Mouse (Mus musculus) frontal cortex, postnatal 25 days (tissue): ENCODE measurements around the gene Zbtb6.

Source experiments
- DNase-seq, 2 experiments: peaks; one replicate each; pipeline ENCODE4 v3.0.0; 2022; ENCODE audit warnings: low spot score in 2 of 2

Gene Zbtb6

DNA sequence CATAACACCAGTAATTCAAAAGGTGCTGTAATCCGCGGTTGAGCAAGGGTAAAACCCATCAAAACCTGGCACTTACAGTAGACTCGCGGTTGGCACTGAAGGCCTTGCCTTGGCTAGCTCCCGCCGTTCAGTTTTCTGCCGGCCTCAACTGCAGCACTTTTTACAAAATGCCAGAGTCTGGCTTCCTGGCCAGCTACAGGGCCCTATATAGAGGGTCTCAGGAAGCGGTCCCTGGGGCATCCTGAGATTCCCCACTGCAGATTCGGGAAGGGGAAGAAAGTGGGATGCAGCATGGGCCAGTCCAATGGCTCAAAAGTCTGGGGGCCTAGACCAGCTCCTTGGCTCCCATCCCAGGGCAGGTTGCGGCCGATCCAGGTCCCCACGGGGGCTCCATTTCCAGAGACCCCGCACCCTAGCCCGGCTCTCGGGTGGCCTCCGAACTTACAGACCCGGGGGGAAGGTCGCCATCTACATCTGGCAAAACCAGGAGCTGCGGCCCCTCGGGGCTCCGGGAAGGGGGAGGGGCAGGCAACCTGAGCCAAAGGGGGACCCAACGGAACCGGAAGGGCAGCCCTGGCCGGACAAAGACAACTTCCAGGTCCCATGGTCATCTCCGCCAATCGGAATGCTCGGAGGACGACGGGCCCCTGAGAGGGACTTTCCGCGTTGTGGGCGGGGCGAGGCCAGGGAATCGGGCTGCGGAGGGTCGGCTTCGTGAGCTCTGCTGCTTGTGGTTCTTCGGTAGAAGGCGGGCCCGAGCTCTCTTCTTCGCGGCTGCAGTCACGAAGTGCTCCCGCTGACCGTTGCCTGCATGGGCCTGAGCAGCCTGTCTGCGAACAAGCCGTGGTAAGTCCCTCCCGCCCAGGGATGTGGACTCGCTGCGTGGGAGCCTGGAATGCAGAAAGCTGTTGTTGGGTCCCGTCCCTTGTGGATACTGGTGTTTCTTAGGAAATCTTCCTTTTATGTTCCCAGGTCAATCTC is at the start of gene Zbtb6, which contains the start of the genes Zbtb26 and Rabgap1:
Zbtb6 (minus strand) TSS at position 561 of the 981 bp plus-strand sequence.
Zbtb26 (minus strand) TSS at position 525 of the 981 bp plus-strand sequence.
Rabgap1 (plus strand) TSS at position 669 of the 981 bp plus-strand sequence.
- peak; percentile 93 to 94 for DNase-seq

DNA sequence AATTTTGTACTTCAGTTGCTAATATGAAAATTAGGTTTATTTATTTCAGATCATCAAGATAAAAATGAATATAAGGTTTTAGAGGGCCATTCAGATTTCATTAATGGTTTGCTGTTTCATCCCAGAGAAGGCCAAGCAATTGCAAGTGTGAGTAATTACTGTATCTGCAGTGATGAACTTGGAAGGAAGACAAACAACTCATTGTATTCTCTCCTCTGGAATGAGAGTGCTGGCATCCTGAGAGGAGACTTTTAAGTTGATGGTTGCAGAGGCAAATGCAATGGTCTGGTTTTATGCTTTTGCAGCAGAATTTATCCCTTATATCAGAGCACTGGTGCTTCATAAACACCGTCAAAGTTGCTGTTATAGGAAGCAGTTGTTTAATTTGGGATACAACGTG is 46.0 kb upstream of the Zbtb6 start:
- DNase-seq: no peak

DNA sequence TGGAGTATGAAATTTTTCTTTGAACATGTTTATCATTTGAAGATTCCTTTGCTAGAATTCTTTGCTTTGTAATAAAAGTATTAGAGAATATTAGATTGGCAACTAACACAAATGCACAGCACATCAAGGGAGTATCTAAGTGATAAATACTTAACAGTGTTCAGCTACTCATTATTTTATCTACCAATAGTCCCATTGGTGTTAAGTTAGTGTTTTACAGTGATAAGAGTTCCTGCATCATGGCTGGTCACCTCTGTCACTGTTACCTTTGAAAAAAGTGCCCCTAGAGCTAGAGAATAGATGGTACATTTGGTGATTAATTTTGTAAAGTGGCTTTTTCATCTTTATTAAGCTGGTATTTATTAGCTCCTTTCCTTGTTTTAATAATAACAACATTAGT is 43.4 kb upstream of the Zbtb6 start:
- DNase-seq: no peak

DNA sequence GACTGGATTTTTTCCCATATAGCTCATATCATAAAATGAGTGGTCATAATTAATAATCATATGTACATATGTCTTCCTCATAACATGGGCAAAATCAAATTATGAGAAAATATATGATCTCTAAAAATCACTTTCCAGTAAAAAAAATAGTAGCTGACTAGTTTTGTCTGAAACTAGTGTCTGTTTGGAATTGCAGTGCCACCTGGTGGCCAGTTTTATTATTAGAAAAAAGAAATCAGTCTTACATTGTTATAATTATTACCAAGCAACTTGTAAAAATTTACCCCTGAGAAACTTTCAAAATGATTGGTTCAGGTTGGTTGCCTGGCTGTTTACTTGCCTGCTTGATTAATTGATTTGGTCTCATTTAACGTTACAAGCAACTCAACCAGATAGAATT is 42.4 kb upstream of the Zbtb6 start:
- no peak for DNase-seq

DNA sequence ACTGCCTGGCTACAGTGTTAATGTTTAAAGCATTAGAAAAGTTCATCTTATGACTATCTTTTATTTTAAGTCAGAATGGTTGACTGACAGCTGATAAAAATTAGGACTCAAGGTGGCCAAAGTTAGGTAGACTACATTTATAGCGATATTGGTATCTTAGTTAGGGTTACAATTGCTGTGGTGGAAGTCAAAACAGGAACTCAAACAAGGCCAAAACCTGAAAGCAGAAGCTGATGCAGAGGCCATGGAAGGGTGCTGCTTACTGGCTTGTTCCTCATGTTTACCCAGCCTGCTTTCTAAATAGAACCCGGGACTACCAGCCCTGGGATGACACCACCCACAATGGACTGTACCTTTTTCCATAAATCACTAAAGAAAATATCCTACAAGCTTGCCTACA is 41.2 kb upstream of the Zbtb6 start:
- no peak for DNase-seq

DNA sequence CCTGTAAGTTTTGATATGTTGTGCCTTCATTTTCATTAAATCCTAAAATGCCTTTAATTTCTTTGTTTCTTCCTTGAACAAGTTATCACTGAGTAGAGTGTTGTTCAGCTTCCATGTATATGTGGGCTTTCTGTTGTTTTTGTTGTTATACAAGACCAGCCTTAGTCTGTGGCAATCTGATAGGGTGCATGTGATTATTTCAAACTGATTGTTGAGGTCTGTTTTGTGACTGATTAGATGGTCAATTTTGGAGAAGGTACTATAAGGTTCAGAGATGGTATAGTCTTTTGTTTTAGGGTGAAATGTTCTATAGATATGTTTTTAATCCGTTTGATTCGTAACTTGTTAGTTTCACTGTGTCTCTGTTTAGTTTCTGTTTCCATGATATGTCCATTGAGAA is 37.1 kb upstream of the Zbtb6 start:
- DNase-seq: no peak

DNA sequence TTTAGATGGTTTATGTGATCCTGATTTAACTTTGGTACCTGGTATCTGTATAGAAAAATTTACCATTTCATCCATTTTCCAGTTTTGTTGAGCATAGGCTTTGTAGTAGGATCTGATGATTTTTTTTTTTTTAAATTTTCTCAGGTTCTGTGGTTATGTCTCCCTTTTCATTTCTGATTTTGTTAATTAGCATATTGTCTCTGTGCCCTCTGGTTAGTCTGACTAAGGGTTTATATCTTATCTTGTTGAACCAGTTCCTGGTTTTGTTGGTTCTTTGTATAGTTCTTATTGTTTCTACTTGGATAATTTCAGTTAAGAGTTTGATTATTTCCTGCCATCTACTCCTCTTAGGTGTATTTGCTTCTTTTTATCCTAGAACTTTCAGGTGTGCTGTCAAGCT is 36.6 kb upstream of the Zbtb6 start:
- DNase-seq: no peak

DNA sequence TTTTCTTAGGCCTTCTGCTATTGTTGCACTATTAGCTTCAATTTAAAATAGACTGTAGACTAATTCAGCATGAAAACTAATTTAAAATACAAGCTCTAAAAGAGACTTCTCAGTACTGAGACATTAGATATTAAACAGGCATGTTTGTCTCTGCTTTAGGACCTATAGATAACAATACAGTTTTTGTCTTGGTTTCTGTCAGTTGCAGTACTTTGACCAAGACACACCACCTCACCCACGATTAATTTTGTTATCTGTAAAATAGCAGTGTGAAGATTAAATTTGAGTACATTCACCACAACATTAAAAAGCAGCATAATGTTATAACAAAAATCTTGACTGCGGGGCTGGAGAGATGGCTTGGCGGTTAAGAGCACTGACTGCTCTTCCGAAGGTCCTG is 23.3 kb upstream of the Zbtb6 start:
- DNase-seq: no peak

DNA sequence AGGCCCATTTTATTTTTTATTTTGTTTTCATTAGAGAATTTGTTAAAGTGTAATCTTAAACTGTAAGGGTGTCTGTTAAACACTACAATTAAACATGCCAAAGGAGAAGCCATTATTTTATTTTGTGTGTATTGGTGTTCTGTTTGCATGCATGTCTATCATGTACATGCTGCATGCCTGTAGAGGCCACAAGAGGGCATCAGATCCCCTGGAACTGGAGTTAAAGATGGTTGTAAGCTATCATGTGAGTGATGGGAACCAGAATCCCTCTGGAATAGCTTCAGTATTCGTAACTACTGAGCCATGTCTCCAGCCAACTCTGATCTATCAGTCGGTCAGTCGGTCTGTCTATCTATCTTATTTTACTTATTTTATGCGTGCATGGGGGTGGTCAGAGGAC is 17.7 kb upstream of the Zbtb6 start:
- no peak for DNase-seq

DNA sequence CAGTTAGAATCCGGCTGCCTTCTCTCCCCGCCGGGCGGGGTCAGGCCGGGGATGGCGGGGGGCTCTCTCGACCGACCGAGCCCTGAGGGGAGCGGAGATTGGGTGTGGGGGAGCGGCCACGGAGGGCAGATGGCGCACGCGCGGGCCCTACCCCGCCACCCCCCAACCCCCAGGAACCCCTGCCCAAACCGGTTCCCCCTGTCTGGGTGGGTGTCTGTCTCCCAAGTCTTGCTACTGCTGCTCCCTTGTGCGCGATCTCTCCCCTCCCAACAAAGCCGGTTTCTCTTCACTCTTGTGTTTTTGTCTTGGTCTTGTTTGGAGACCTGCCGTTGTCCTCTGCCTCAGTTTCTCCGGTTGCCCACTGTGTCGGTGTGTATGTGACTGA is 9.4 kb upstream of the Zbtb6 start:
- DNase-seq: peak in 1 of 2 experiments; percentile 18

DNA sequence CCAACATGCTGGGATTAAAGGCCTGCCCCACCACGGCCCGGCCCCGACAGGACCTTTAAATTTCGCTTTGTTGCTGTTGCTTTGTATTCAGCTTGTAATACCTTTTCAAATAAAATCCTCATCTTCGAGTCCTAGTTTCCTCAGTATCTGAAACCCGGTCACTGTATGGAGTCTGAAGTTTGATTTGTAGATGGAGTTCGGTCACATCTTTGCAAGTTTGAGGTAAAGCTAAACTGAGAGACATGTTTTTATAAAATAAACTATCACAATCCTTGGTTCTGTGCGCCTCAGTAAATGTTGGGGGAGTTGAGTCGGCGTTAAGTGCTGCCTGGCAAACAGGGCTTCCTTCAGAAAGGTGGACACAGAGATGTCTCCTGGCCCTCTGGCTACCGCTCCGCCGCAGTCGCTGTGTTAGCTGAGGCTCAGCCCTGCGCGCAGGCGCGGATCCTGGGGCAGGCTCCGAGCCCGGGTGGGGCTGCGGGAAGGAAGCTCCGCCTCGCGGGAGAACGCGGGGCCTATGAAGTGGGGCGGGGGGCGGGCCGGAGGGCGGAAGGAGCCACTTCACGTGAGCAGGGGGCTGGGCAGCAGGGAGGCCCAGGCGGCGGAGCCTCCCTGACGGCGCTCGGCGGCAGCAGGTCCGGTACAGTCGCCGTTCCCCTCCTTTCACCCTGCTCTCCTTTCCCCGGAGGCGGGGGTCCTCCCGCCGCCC is 8.8 kb upstream of the Zbtb6 start:
- DNase-seq: peak; percentile 78 to 84

DNA sequence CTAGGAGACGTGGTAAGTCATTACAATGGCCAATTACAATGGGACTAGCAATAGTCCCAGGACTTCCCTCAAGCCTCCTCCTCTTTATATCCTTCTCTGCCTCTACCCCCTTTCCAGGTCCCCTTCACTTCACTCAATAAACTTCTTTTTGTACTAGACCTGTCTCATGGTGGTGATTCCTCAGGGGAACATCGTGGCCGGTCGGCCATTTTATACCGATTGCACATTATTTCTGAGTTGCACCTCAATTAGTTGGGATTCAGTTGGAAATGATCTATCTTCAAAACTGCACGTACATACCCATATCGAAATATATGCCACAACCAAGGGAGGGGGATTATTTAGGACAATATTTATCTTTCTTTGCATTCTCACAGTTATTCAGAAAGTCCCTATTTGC is 11.4 kb downstream of the Zbtb6 start:
- DNase-seq: no peak

DNA sequence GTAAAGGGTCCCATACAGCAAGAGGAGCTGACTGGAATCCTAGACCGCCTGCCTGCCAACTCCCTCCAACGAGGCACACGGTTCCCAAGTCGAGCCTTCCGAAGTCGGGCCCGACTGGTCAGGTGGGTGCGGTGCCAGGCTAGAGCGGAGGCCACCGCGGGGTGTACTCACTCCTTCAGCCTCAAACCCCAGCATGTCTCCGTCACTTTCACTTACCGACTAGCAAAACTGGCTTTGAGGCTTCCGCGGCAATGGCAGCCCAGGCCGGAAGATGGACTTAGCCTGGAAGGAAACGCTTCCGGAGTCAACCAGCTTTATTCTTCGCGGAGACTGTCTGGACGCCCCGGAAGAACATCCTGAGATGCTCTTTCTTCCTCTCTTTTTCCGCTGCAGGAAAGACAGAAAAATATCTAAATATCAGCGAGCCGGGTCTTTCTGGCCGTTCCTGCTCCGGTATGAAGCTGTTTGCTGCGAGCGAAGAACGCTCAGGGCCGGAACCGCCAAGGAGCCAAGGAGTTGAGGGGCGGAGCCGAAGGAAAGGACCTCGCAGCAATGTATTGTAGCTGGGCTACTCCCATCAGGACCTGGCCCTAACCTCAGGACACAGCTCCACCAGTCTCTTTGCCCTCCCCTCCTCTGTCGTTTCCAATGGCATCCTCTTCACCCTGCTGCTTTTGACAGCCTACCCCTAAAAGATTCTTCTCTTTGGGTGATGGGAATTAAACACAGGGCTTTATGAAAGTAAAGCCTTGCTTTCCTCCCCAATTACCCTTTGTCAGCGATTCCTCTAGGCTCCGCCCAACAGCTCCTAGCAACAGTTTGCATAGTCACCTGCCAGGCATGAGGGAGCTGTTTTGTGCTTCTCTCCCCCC is 12.1 kb downstream of the Zbtb6 start:
- DNase-seq: peak; percentile 56 to 78

DNA sequence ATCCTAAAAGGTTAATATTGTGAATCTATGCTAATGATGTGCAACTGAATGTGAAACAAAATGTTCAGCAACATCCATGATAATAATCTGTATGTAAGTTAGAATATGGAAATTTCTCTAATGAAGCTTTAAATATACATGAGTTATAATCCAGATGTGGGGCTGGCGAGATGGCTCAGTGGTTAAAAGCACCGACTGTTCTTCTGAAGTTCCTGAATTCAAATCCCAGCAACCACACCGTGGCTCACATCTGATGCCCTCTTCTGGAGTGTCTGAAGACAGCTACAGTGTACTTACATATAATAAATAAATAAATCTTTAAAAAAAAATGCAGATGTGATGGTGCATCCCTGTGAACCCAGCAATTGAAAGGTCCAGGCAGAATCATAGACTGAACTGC is 19.3 kb downstream of the Zbtb6 start:
- DNase-seq: no peak

DNA sequence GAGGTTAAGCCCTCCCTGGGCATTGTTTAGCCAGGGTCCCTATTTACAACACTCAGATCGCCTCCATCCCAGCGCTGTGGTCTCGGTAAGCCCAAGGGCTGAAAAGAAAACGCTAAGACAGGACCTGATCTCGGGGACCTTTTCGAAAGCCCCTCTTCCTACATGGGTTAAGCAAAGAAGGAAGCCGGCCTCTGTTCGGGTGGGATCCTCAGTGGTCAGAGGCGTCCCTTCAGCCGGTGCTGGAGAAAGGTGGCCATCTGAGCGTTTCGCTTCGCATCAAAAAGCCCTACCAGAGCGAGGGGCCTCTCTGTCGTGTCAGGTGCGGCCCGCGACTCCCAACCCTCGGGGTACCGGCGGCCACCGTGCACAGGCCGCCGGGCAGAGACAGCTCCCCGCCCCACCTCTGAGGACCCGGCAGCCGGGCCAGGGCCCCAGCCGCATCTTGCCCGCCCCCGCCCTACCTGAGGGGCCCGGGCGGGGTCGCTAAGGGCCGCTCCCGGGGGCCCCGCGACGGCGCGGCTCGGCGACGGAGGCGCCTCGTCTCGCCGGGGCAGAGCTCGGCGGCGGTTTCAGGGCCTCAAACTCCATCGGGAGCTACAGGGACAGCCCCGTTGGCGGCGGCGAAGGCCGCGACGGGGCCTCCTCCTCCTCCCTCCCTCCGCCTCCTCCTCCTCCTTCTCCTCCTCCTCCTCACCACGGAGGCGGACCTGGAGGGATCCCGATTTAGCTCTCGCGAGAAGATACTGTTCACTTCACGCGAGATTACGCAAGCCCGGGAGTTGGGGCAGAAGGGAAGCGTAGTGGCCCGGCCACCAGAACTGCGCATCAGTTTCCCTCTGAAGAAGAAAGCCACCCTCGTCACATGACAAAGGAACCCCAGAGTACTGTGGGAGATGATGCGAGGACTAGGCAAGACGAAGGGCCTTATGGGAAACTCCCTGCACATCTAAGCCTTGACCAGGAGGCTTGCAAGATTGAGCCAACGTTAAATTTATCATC is 20.4 kb downstream of the Zbtb6 start, which contains the start of gene Rc3h2:
Rc3h2 (minus strand) TSS at position 598 of the 999 bp plus-strand sequence.
- DNase-seq: peak; percentile 87 to 92

DNA sequence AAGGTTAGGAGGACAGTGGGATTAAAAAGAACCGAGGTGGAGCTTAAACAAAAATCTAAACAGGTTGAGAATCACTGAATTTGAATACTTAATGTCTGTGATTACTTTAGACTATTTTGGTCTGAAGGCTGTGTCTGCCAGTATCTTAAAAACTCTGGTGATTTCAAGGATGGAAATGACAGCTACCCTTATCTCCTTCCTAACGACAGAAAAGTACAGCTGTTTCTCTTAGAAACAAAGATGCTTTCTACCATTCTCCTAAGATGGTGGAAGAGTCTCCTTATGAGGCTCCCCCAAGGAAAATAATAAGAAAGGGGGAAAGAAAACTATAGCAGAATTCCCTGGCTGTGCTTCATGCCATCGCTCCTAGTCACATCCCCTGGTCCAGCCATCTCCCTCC is 21.1 kb downstream of the Zbtb6 start:
- no peak for DNase-seq

DNA sequence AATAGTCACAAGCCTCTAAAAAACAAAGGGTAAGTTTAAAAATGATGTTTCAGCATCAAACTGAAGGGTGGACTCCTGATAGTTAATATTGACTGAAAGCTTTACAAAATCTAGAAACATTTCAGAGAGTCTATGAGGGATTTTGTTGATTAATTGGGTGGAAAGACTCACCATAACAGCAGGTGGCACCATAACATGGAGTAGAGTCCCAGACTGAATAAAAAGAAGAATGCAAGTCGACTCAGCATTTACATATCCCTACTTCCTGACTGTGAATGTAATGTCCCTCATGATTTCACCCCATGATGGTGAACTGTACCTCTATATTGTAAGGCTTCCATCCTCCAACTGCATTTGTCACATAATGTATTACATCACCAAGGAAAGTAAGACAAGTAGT is 47.4 kb downstream of the Zbtb6 start:
- DNase-seq: no peak

DNA sequence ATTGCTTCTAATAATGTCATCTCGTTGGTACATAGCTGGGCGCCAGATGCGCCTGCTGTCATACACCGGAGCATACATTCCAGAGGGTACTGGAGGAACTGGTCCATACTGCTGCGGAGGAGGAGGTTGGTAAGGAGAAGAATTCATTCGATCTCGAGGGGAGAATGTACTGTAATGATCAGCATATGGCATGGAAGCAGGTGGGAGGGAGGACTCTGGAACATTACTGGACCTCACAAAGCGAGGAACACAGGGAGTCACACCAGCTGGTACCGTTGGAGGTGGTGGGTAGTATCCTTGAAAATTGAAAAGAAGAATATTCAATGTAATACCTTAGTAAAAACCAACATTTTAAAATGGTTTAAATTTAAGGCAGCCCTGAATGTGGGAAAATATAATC is 60.0 kb downstream of the Zbtb6 start:
- DNase-seq: no peak

DNA sequence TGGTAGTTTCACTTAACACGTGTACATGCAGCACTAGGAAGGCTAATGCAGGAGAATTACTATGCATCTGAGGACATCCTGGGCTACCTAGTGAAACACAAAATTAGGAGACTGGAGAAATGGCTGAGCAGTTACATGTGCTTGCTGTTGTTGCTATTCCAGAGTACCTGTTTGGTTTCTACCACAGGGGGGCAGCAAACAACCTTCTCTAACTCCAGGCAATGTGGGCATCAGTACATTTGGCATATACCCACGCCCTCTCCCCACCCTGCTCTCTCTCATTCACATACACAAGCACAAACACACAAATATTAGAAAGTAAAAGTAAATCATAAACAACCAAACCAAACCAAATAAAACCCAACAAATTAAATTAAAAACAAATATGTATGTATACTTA is 62.8 kb downstream of the Zbtb6 start:
- DNase-seq: peak in 1 of 2 experiments; percentile 36

DNA sequence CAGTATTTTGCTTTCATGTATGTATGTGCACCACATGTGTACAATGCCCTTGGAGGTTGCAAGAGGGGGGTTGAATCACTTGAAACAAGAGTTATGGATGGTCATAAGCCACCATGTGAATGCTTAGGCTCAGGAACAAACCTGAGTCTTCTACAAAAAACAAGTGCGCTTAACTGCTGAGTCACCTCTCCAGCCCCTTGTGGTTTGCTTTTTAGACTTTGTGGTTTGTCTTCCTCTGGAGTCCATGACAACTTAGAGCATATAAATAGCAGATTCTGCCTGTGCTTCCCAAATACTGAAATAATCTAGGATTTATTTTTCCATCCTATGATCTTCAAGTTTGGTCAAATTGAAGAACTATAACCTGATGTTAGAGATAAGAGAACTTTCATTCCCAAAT is 67.0 kb downstream of the Zbtb6 start:
- DNase-seq: no peak
